Mouse (Mus musculus) midbrain, postnatal 0 days (tissue): ENCODE measurements at regions not wholly inside any gene's neighbourhood (a gene's known extent, or its start where the extent isn't known, plus 50 kb on each side); places are given as distances from the start of the nearest gene placed in this dataset.

ENCODE experiments used
- ATAC-seq: fragments of 200-750 bp; cut with Nextera tagmentation; 2 replicates; pipeline ENCODE4 v1.8.0; 2017; ENCODE audit warnings: moderate number of reproducible peaks, mild to moderate bottlenecking, moderate TSS enrichment, moderate library complexity; ENCODE audit not compliant: low FRiP score
- DNase-seq: peaks from one replicate; pipeline ENCODE4 v3.0.0-alpha.2; 2015; ENCODE audit warnings: low spot score
- H3K27ac ChIP-seq: fragments of 300-500 bp; sonication (generic); 2 replicates; pipeline ENCODE4 v1.5.1; 2014; ENCODE audit warnings: low read depth, mild to moderate bottlenecking, low read length, mixed read lengths
- H3K27me3 ChIP-seq: fragments of 300-500 bp; sonication (generic); 2 replicates; pipeline ENCODE4 v1.6.1; 2014; ENCODE audit warnings: low read length, control low read depth, mixed read lengths; ENCODE audit not compliant: insufficient read depth
- H3K36me3 ChIP-seq: fragments of 300-500 bp; sonication (generic); 2 replicates; pipeline ENCODE4 v1.6.1; 2014; ENCODE audit warnings: low read length, control low read depth, mixed read lengths; ENCODE audit not compliant: insufficient read depth
- H3K4me1 ChIP-seq: fragments of 300-500 bp; sonication (generic); 2 replicates; pipeline ENCODE4 v1.6.1; 2014; ENCODE audit warnings: mild to moderate bottlenecking, control low read depth, antibody characterized with exemption, low read length, mixed read lengths; ENCODE audit not compliant: insufficient read depth
- H3K4me2 ChIP-seq: fragments of 300-500 bp; sonication (generic); 2 replicates; pipeline ENCODE4 v1.6.1; 2014; ENCODE audit warnings: low read depth, mild to moderate bottlenecking, low read length, mixed read lengths; ENCODE audit not compliant: poor library complexity, severe bottlenecking
- H3K4me3 ChIP-seq: fragments of 300-500 bp; sonication (generic); 2 replicates; pipeline ENCODE4 v1.5.1; 2014; ENCODE audit warnings: low read depth, mild to moderate bottlenecking, low read length, moderate library complexity
- H3K9ac ChIP-seq: fragments of 300-500 bp; sonication (generic); replicated peaks from 2 replicates; pipeline ENCODE4 v1.6.1; 2014; ENCODE audit warnings: mild to moderate bottlenecking, low read length, moderate library complexity, mixed read lengths; ENCODE audit not compliant: poor library complexity, severe bottlenecking
- H3K9me3 ChIP-seq: fragments of 300-500 bp; sonication (generic); 2 replicates; pipeline ENCODE4 v1.6.1; 2016; ENCODE audit warnings: low read length, control low read depth
- CTCF ChIP-seq: IDR thresholded peaks from 2 replicates; pipeline ENCODE4 v1.5.1; 2016; ENCODE audit warnings: antibody characterized with exemption, mild to moderate bottlenecking
- WGBS: fragments of 180-500 bp; shearing (Covaris S2); extraction: QIAGEN DNeasy Blood & Tissue Kit; methylation state at CpG from one replicate; pipeline ENCODE4 v1.1.7; 2014; 5-methylcytosine and 5-hydroxymethylcytosine counted together

DNA sequence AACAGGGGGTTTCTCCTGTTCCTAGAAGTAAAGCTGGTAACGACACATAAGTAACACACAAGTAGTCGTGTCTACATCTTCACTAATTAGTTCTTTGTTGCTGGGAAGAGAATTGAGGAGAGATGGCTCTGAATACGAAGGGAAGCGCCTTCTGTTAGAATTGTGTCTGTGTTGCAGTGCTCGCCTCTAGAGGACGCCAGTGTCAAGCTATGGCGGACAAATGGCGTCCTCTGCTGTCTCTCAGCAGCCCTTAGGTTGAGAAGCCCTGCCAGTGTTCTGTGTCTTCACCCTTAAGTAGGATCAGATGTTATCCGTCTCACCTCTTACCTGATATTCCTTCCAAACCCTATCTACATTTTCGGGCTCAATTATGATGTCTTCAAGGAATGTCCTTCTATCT lies 64.1 kb downstream of the Npy5r start:
- no peak for DNase-seq
- TF ChIP-seq CTCF, result 0 out of 2 replicates have a peak, but pooled peaks have one; percentile 15
- WGBS, result 61% methylated on average over 10 of the region's 10 CpGs

More for the DNA sequence above, 64.1 kb downstream of the Npy5r start:
- Histone ChIP-seq H3K9ac (no peak overlapping the region), H3K27me3 (no peaks in the 10 kb centered on the region), H3K4me2 (no peak overlapping the region), H3K4me3 (no peak overlapping the region), H3K4me1 (no peaks in the 10 kb centered on the region), H3K36me3 (no peaks in the 10 kb centered on the region), H3K27ac (no peak overlapping the region), H3K9me3 (no peaks in the 10 kb centered on the region)
- ATAC-seq, result no peak
